Mouse (Mus musculus): ENCODE results near the gene Rundc1. TPM values are rescaled to one million over a fixed set of nuclear protein-coding genes. Genes with fewer than 3 reads are reported as not detected.
"Not testable (repeated sequence)": the region's sequence is repeated elsewhere in the genome, so short reads cannot be mapped to it uniquely, and the experiment has no call there.

Rundc1 gene
- polyA plus RNA-seq, 1 experiment from 2014 or later: 18.6 TPM

GRCm38 (mm10) chr11:101474298-101474697, 49.4 kb downstream of the Rundc1 start:
- ATAC-seq (ENCODE audit: insufficient read depth, low FRiP score, low TSS enrichment) (no peak), DNase-seq (ENCODE audit: low spot score) (no peak)
- H3K4me1 ChIP-seq (ENCODE audit: control insufficient read depth, insufficient read depth, low read length): peaks cover 16% of the 10 kb centered on the region
- H3K27ac ChIP-seq (ENCODE audit: low read depth, low read length): no peak overlapping the region
- no peaks in the 10 kb centered on the region for H3K9me3 ChIP-seq (ENCODE audit: control insufficient read depth, low read length)
- no peak overlapping the region for H3K9ac ChIP-seq (ENCODE audit: low read length)
- H3K27me3 ChIP-seq (ENCODE audit: control insufficient read depth, insufficient read depth, low read length): no peaks in the 10 kb centered on the region
- H3K36me3 ChIP-seq (ENCODE audit: control insufficient read depth, insufficient read depth, low read length): peaks cover 2% of the 10 kb centered on the region
- H3K4me2 ChIP-seq (ENCODE audit: low read depth): no peak overlapping the region
- 85% methylated on average over 5 of the region's 5 CpGs for WGBS
- H3K4me3 ChIP-seq (ENCODE audit: low read depth, low read length): no peak overlapping the region

GRCm38 (mm10) chr11:101476361-101476760, 51.5 kb downstream of the Rundc1 start:
- DNase-seq (ENCODE audit: low spot score); ATAC-seq (ENCODE audit: insufficient read depth, low FRiP score, low TSS enrichment): not testable (repeated sequence)
- H3K4me1 ChIP-seq (ENCODE audit: control insufficient read depth, insufficient read depth, low read length): peaks cover 17% of the 10 kb centered on the region

GRCm38 (mm10) chr11:101477194-101477551, 52.3 kb downstream of the Rundc1 start:
- no peaks in the 10 kb centered on the region for H3K27me3 ChIP-seq (ENCODE audit: control insufficient read depth, insufficient read depth, low read length)
- H3K9me3 ChIP-seq (ENCODE audit: control insufficient read depth, low read length): no peaks in the 10 kb centered on the region
- H3K4me3 ChIP-seq (ENCODE audit: low read depth, low read length): no peak overlapping the region
- H3K4me1 ChIP-seq (ENCODE audit: control insufficient read depth, insufficient read depth, low read length): peaks cover 17% of the 10 kb centered on the region
- DNase-seq (ENCODE audit: low spot score) (peak; percentile 70), ATAC-seq (ENCODE audit: insufficient read depth, low FRiP score, low TSS enrichment) (peak; percentile 65)
- WGBS: 37% methylated on average over 4 of the region's 4 CpGs
- 0 out of 2 replicates have a peak overlapping the region, but pooled peaks have one; percentile 12 for H3K4me2 ChIP-seq (ENCODE audit: low read depth)
- H3K9ac ChIP-seq (ENCODE audit: low read length): peak overlapping the region; percentile 37; the same call in 1 of the 2 replicates
- H3K27ac ChIP-seq (ENCODE audit: low read depth, low read length): peak overlapping the region; percentile 96
- no peaks in the 10 kb centered on the region for H3K36me3 ChIP-seq (ENCODE audit: control insufficient read depth, insufficient read depth, low read length)

More at GRCm38 (mm10) chr11:101476361-101476760, 51.5 kb downstream of the Rundc1 start:
- H3K4me2 ChIP-seq (ENCODE audit: low read depth); H3K27me3 ChIP-seq (ENCODE audit: control insufficient read depth, insufficient read depth, low read length); H3K27ac ChIP-seq (ENCODE audit: low read depth, low read length); H3K36me3 ChIP-seq (ENCODE audit: control insufficient read depth, insufficient read depth, low read length); H3K9me3 ChIP-seq (ENCODE audit: control insufficient read depth, low read length); H3K9ac ChIP-seq (ENCODE audit: low read length); H3K4me3 ChIP-seq (ENCODE audit: low read depth, low read length): not testable (repeated sequence)
- WGBS: 88% methylated on average over 4 of the region's 4 CpGs

- ATAC-seq (ENCODE audit: insufficient read depth, low FRiP score, low TSS enrichment): peak; percentile 62
- peak; percentile 79 for DNase-seq (ENCODE audit: low spot score)
- Histone ChIP-seq H3K9me3 (ENCODE audit: control insufficient read depth, low read length) (no peaks in the 10 kb centered on the region), H3K4me1 (ENCODE audit: control insufficient read depth, insufficient read depth, low read length) (peaks cover 17% of the 10 kb centered on the region), H3K9ac (ENCODE audit: low read length) (peak overlapping the region; percentile 37; the same call in 1 of the 2 replicates), H3K27ac (ENCODE audit: low read depth, low read length) (peak overlapping the region; percentile 96), H3K4me2 (ENCODE audit: low read depth) (peak overlapping the region; percentile 16; the same call in 1 of the 2 replicates), H3K4me3 (ENCODE audit: low read depth, low read length) (no peak overlapping the region), H3K27me3 (ENCODE audit: control insufficient read depth, insufficient read depth, low read length) (no peaks in the 10 kb centered on the region), H3K36me3 (ENCODE audit: control insufficient read depth, insufficient read depth, low read length) (no peaks in the 10 kb centered on the region)
- WGBS: 31% methylated on average over 10 of the region's 10 CpGs
Observed at GRCm38 (mm10) chr11:101477552-101478211, 52.8 kb downstream of the Rundc1 start.

GRCm38 (mm10) chr11:101479171-101479635, 54.3 kb downstream of the Rundc1 start:
- Histone ChIP-seq H3K4me2 (ENCODE audit: low read depth) (peak overlapping the region; percentile 50), H3K36me3 (ENCODE audit: control insufficient read depth, insufficient read depth, low read length) (no peaks in the 10 kb centered on the region), H3K27ac (ENCODE audit: low read depth, low read length) (peak overlapping the region; percentile 96), H3K9me3 (ENCODE audit: control insufficient read depth, low read length) (no peaks in the 10 kb centered on the region), H3K27me3 (ENCODE audit: control insufficient read depth, insufficient read depth, low read length) (no peaks in the 10 kb centered on the region), H3K4me1 (ENCODE audit: control insufficient read depth, insufficient read depth, low read length) (peaks cover 18% of the 10 kb centered on the region), H3K9ac (ENCODE audit: low read length) (peak overlapping the region; percentile 60), H3K4me3 (ENCODE audit: low read depth, low read length) (peak overlapping the region; percentile 26)
- DNase-seq (ENCODE audit: low spot score): peak; percentile 87
- 5% methylated on average over 18 of the region's 18 CpGs for WGBS
- peak; percentile 64 for ATAC-seq (ENCODE audit: insufficient read depth, low FRiP score, low TSS enrichment)

GRCm38 (mm10) chr11:101480912-101481311, 56.0 kb downstream of the Rundc1 start:
- no peak overlapping the region for H3K27ac ChIP-seq (ENCODE audit: low read depth, low read length)
- H3K9ac ChIP-seq (ENCODE audit: low read length): no peak overlapping the region
- peaks cover 19% of the 10 kb centered on the region for H3K4me1 ChIP-seq (ENCODE audit: control insufficient read depth, insufficient read depth, low read length)
- DNase-seq (ENCODE audit: low spot score) (no peak), ATAC-seq (ENCODE audit: insufficient read depth, low FRiP score, low TSS enrichment) (no peak)
- H3K27me3 ChIP-seq (ENCODE audit: control insufficient read depth, insufficient read depth, low read length): no peaks in the 10 kb centered on the region
- H3K4me3 ChIP-seq (ENCODE audit: low read depth, low read length): no peak overlapping the region
- H3K4me2 ChIP-seq (ENCODE audit: low read depth): no peak overlapping the region
- WGBS: 73% methylated on average over 6 of the region's 6 CpGs
- H3K9me3 ChIP-seq (ENCODE audit: control insufficient read depth, low read length): no peaks in the 10 kb centered on the region
- no peaks in the 10 kb centered on the region for H3K36me3 ChIP-seq (ENCODE audit: control insufficient read depth, insufficient read depth, low read length)

- Histone ChIP-seq H3K9ac (ENCODE audit: low read length) (no peak overlapping the region), H3K4me1 (ENCODE audit: control insufficient read depth, insufficient read depth, low read length) (peaks cover 14% of the 10 kb centered on the region), H3K4me2 (ENCODE audit: low read depth) (no peak overlapping the region), H3K36me3 (ENCODE audit: control insufficient read depth, insufficient read depth, low read length) (no peaks in the 10 kb centered on the region), H3K9me3 (ENCODE audit: control insufficient read depth, low read length) (no peaks in the 10 kb centered on the region), H3K4me3 (ENCODE audit: low read depth, low read length) (no peak overlapping the region), H3K27ac (ENCODE audit: low read depth, low read length) (peak overlapping the region; percentile 15; the same call in 1 of the 2 replicates), H3K27me3 (ENCODE audit: control insufficient read depth, insufficient read depth, low read length) (no peaks in the 10 kb centered on the region)
- ATAC-seq (ENCODE audit: insufficient read depth, low FRiP score, low TSS enrichment): peak; percentile 62
- peak; percentile 45 for DNase-seq (ENCODE audit: low spot score)
- 28% methylated on average over 3 of the region's 3 CpGs for WGBS
Observed at GRCm38 (mm10) chr11:101483804-101484203, 58.9 kb downstream of the Rundc1 start.

GRCm38 (mm10) chr11:101484245-101484644, 59.4 kb downstream of the Rundc1 start:
- no peak overlapping the region for H3K9ac ChIP-seq (ENCODE audit: low read length)
- no peaks in the 10 kb centered on the region for H3K36me3 ChIP-seq (ENCODE audit: control insufficient read depth, insufficient read depth, low read length)
- ATAC-seq (ENCODE audit: insufficient read depth, low FRiP score, low TSS enrichment) (no peak), DNase-seq (ENCODE audit: low spot score) (no peak)
- no peak overlapping the region for H3K4me3 ChIP-seq (ENCODE audit: low read depth, low read length)
- WGBS: 79% methylated on average over 6 of the region's 6 CpGs
- H3K4me2 ChIP-seq (ENCODE audit: low read depth): no peak overlapping the region
- H3K4me1 ChIP-seq (ENCODE audit: control insufficient read depth, insufficient read depth, low read length): peaks cover 9% of the 10 kb centered on the region
- no peaks in the 10 kb centered on the region for H3K9me3 ChIP-seq (ENCODE audit: control insufficient read depth, low read length)
- H3K27me3 ChIP-seq (ENCODE audit: control insufficient read depth, insufficient read depth, low read length): no peaks in the 10 kb centered on the region
- peak overlapping the region; percentile 15; the same call in 1 of the 2 replicates for H3K27ac ChIP-seq (ENCODE audit: low read depth, low read length)

GRCm38 (mm10) chr11:101484814-101485213, 59.9 kb downstream of the Rundc1 start:
- H3K27me3 ChIP-seq (ENCODE audit: control insufficient read depth, insufficient read depth, low read length): no peaks in the 10 kb centered on the region
- no peak overlapping the region for H3K4me3 ChIP-seq (ENCODE audit: low read depth, low read length)
- H3K27ac ChIP-seq (ENCODE audit: low read depth, low read length): no peak overlapping the region
- ATAC-seq (ENCODE audit: insufficient read depth, low FRiP score, low TSS enrichment): no peak
- no peak overlapping the region for H3K9ac ChIP-seq (ENCODE audit: low read length)
- H3K4me1 ChIP-seq (ENCODE audit: control insufficient read depth, insufficient read depth, low read length): peaks cover 6% of the 10 kb centered on the region; the same call in 1 of the 2 replicates
- 86% methylated on average over 7 of the region's 7 CpGs for WGBS
- no peaks in the 10 kb centered on the region for H3K36me3 ChIP-seq (ENCODE audit: control insufficient read depth, insufficient read depth, low read length)
- H3K9me3 ChIP-seq (ENCODE audit: control insufficient read depth, low read length): no peaks in the 10 kb centered on the region
- no peak overlapping the region for H3K4me2 ChIP-seq (ENCODE audit: low read depth)
- DNase-seq (ENCODE audit: low spot score): no peak

Measured in neural tube, embryonic 11.5 days (tissue).